Comparison of ENCODE assay signal across 17 mouse cellular contexts in the genomic region with DNA sequence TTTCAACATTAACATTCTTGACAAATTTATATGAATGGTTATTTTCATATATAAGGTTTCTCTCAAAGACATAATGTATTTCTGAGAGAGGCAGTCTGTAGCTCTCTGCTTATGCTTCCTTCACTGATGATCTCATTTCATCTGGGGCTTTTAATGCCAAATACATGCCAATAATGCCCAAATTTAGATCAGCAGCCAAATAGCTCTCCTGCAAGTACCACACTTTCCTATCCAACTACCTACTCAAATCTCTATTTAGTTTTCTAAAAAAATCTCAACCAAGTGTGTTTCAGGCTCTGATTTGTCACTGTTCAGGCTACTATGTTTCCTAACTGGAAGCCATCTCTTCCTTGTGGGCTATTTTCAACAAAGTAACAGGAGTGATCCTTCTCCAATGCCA.
"Had no signal": no experiment of that assay in that cellular context is flagged by ENCODE, and none has a peak within 500 bp of the region (broad histone marks: within the 10 kb centered on the region; RNA-seq: fewer than 3 reads in every experiment).

No protein-coding gene starts in this region.

- H3K9ac ChIP-seq: liver, postnatal 0 days; lung, embryonic 15.5 days; midbrain, embryonic 13.5 days; midbrain, embryonic 15.5 days; neural tube, embryonic 12.5 days; stomach, embryonic 15.5 days had no signal

- DNase-seq: liver, postnatal 0 days; lung, adult 2 months; lung, postnatal 14 days; lung, postnatal 36 days; thymus, adult 18-20 months; thymus, postnatal 14 days; thymus, postnatal 36 days had no signal

- H3K36me3 ChIP-seq: lung, embryonic 15.5 days; midbrain, embryonic 13.5 days; midbrain, embryonic 15.5 days; neural tube, embryonic 12.5 days; stomach, embryonic 15.5 days had no signal

- ATAC-seq: liver, postnatal 0 days; lung, postnatal 0 days; midbrain, embryonic 13.5 days; midbrain, embryonic 15.5 days had no signal

- H3K27ac ChIP-seq: lung, embryonic 15.5 days; macrophage; midbrain, embryonic 13.5 days; midbrain, embryonic 15.5 days; neural tube, embryonic 12.5 days; stomach, embryonic 15.5 days; stomach, postnatal 0 days had no signal

- H3K4me2 ChIP-seq: lung, embryonic 15.5 days; midbrain, embryonic 11.5 days; midbrain, embryonic 13.5 days; midbrain, embryonic 15.5 days; neural tube, embryonic 12.5 days; stomach, embryonic 15.5 days had no signal

- H3K4me1 ChIP-seq: lung, embryonic 15.5 days; megakaryocyte, embryonic 14.5 days; midbrain, embryonic 13.5 days; midbrain, embryonic 15.5 days; neural tube, embryonic 12.5 days; stomach, embryonic 15.5 days had no signal

- H3K9me3 ChIP-seq: lung, embryonic 15.5 days; midbrain, embryonic 13.5 days; midbrain, embryonic 15.5 days; neural tube, embryonic 12.5 days; stomach, embryonic 15.5 days had no signal

- H3K4me3 ChIP-seq: lung, embryonic 15.5 days; megakaryocyte, embryonic 14.5 days; midbrain, embryonic 13.5 days; midbrain, embryonic 15.5 days; neural tube, embryonic 12.5 days; stomach, embryonic 15.5 days had no signal

- H3K27me3 ChIP-seq: lung, embryonic 15.5 days; megakaryocyte, embryonic 14.5 days; midbrain, embryonic 13.5 days; midbrain, embryonic 15.5 days; neural tube, embryonic 12.5 days; stomach, embryonic 15.5 days had no signal
